Mouse (Mus musculus): ENCODE measurements at regions not wholly inside any gene's neighbourhood (a gene's known extent, or its start where the extent isn't known, plus 50 kb on each side); places are given as distances from the start of the nearest gene placed in this dataset.

GRCm38 (mm10) chr9:117714741-117715675, 85.3 kb upstream of the Rbms3 start:
- DNase-seq (ENCODE audit: low spot score in 2 of 2): no peak
- intact Hi-C loops (cut with DNase I): no loop called here

GRCm38 (mm10) chr9:117713121-117713520, 83.4 kb upstream of the Rbms3 start:
- no peak for DNase-seq (ENCODE audit: low spot score in 2 of 2)
- intact Hi-C loops (cut with DNase I): no loop called here

- no peak for DNase-seq (ENCODE audit: low spot score in 2 of 2)
- intact Hi-C loops (cut with DNase I): no loop called here
Observed at GRCm38 (mm10) chr9:117711793-117712192, 82.1 kb upstream of the Rbms3 start.

GRCm38 (mm10) chr9:117710966-117711365, 81.3 kb upstream of the Rbms3 start:
- DNase-seq (ENCODE audit: low spot score in 2 of 2): no peak
- intact Hi-C loops (cut with DNase I): no loop called here

GRCm38 (mm10) chr9:117709677-117710076, 80.0 kb upstream of the Rbms3 start:
- no peak for DNase-seq (ENCODE audit: low spot score in 2 of 2)
- intact Hi-C loops (cut with DNase I): no loop called here

GRCm38 (mm10) chr9:117693001-117693400, 63.3 kb upstream of the Rbms3 start:
- intact Hi-C loops (cut with DNase I): no loop called here
- no peak for DNase-seq (ENCODE audit: low spot score in 2 of 2)

GRCm38 (mm10) chr9:117692486-117692885, 62.8 kb upstream of the Rbms3 start:
- intact Hi-C loops (cut with DNase I): no loop called here
- DNase-seq (ENCODE audit: low spot score in 2 of 2): no peak

- intact Hi-C loops (cut with DNase I): no loop called here
- no peak for DNase-seq (ENCODE audit: low spot score in 2 of 2)
Observed at GRCm38 (mm10) chr9:117689946-117690345, 60.2 kb upstream of the Rbms3 start.

Measured in left cerebral cortex, postnatal 14 days (tissue).